Mouse (Mus musculus): ENCODE measurements around the gene Ctc1. TPM values are rescaled to one million over a fixed set of nuclear protein-coding genes. Genes with fewer than 3 reads are reported as not detected.

The Ctc1 gene
- polyA plus RNA-seq, 1 experiment from 2014 or later: 41.3 TPM

DNA sequence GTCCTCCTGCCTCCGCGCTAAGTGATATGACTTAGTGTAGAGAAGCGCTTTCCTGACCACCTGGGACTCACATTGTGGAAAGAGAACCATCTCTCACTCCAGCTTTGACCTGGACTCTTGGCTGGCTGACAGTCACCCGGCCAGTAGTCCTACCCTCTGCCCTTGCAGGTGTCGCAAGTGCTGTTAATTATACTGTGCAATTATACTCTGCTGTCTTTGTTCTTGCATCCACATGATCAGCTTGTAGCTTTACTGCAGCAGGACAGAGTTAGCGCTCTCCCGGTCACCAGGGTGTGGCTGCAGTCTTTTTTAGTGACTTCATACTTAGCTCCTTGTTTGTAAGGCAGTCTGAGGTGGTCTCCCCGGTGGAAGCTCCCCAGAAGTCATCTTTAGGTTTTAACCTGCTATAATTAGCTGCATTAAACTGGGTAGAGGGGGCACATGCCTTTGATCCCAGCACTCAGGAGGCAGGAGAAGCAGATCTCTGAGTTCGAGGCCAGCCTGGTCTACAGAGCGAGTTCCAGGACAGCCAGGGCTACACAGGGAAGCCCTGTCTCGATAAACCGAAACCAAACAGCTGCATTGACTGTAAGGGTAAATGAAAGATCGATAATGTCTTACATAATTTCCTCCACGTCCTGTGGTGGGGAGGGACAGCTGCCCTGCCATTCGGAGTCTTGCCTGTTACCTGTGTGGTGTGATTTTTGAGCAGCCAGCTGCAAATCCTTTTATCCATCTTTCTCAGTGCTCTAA, 64.6 kb downstream of the Ctc1 start:
- Histone ChIP-seq H3K4me2 (no peak overlapping the region), H3K9me3 (replicated peaks; ENCODE audit: control insufficient read depth, low read length) (no peaks in the 10 kb centered on the region), H3K4me3 (ENCODE audit: low read depth, low read length) (no peak overlapping the region), H3K4me1 (ENCODE audit: control insufficient read depth, insufficient read depth, low read length) (no peaks in the 10 kb centered on the region), H3K36me3 (ENCODE audit: control insufficient read depth, insufficient read depth, low read length) (no peaks in the 10 kb centered on the region), H3K27ac (ENCODE audit: low read depth, low read length) (no peak overlapping the region), H3K9ac (ENCODE audit: low read depth, low read length) (no peak overlapping the region), H3K27me3 (ENCODE audit: control insufficient read depth, insufficient read depth, low read length) (no peaks in the 10 kb centered on the region)
- no peak for ATAC-seq (replicated peaks; ENCODE audit: insufficient number of reproducible peaks, low FRiP score, low TSS enrichment)
- 77% methylated on average over 15 of the region's 15 CpGs for WGBS (ENCODE audit: insufficient replicate concordance)

DNA sequence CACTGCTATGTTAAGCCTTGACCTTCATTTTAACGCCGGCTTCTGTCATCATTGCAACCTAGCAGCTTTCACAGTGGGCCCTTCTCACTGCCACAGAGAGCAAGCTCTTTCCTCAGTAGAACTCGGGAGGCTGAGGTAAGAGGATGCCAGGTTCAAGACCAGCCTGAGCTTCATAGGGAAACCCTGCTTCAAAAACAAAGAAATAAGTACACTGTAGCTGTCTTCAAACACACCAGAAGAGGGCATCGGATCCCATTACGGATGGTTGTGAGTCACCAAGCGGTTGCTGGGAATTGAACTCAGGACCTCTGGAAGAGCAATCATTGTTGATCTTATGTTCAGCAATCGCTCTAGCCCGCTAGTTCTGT, 65.1 kb downstream of the Ctc1 start:
- Histone ChIP-seq H3K9ac (ENCODE audit: low read depth, low read length) (no peak overlapping the region), H3K4me3 (ENCODE audit: low read depth, low read length) (no peak overlapping the region), H3K36me3 (ENCODE audit: control insufficient read depth, insufficient read depth, low read length) (no peaks in the 10 kb centered on the region), H3K4me1 (ENCODE audit: control insufficient read depth, insufficient read depth, low read length) (no peaks in the 10 kb centered on the region), H3K9me3 (replicated peaks; ENCODE audit: control insufficient read depth, low read length) (no peaks in the 10 kb centered on the region), H3K27ac (ENCODE audit: low read depth, low read length) (no peak overlapping the region), H3K4me2 (no peak overlapping the region), H3K27me3 (ENCODE audit: control insufficient read depth, insufficient read depth, low read length) (no peaks in the 10 kb centered on the region)
- WGBS (ENCODE audit: insufficient replicate concordance): 83% methylated on average over 8 of the region's 8 CpGs
- ATAC-seq (replicated peaks; ENCODE audit: insufficient number of reproducible peaks, low FRiP score, low TSS enrichment): no peak

DNA sequence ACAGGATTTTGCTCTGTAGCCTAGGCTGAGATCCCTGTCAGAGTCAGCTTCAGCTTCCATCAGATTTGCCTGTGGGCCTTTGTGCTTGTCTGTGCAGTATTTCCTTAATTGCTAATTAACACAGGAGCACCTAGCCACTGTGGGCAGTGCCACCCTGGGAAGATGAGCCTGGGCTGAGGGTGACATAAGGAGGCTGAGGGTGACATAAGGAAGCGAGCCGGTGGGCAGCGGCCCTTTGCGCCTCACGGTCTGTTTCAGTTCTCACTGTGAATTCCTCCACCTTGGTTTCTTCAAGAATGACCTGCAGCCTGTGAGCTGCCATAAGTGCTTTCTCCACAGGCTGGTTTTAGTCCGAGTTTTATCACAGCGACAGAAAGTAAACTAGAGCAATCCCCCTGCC, 65.9 kb downstream of the Ctc1 start:
- no peak for ATAC-seq (replicated peaks; ENCODE audit: insufficient number of reproducible peaks, low FRiP score, low TSS enrichment)
- Histone ChIP-seq H3K4me3 (ENCODE audit: low read depth, low read length) (no peak overlapping the region), H3K9ac (ENCODE audit: low read depth, low read length) (no peak overlapping the region), H3K27ac (ENCODE audit: low read depth, low read length) (no peak overlapping the region), H3K4me1 (ENCODE audit: control insufficient read depth, insufficient read depth, low read length) (peaks cover 4% of the 10 kb centered on the region), H3K4me2 (no peak overlapping the region), H3K36me3 (ENCODE audit: control insufficient read depth, insufficient read depth, low read length) (no peaks in the 10 kb centered on the region), H3K9me3 (replicated peaks; ENCODE audit: control insufficient read depth, low read length) (no peaks in the 10 kb centered on the region), H3K27me3 (ENCODE audit: control insufficient read depth, insufficient read depth, low read length) (no peaks in the 10 kb centered on the region)
- WGBS (ENCODE audit: insufficient replicate concordance): 74% methylated on average over 7 of the region's 7 CpGs

DNA sequence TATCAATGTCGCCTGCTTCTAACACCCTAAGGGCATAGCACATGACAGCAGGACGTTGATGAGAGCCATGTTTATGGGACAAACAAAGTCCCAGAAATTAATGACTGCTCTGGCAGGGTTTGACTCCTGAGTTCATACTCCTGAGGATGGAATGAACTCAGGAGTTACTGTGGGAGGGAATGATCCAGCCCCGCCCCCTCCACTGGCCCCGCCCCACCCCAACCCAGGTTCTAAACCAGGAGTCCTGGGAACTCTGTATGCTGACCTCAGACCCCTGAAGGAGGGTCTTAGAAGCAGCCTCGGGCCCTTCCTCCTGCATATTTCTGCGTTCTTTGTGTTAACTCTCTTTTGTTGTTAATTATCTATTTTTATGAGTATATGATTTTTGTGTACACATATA, 69.9 kb downstream of the Ctc1 start:
- Histone ChIP-seq H3K4me2 (no peak overlapping the region), H3K9me3 (replicated peaks; ENCODE audit: control insufficient read depth, low read length) (no peaks in the 10 kb centered on the region), H3K4me3 (ENCODE audit: low read depth, low read length) (no peak overlapping the region), H3K27me3 (ENCODE audit: control insufficient read depth, insufficient read depth, low read length) (no peaks in the 10 kb centered on the region), H3K27ac (ENCODE audit: low read depth, low read length) (no peak overlapping the region), H3K9ac (ENCODE audit: low read depth, low read length) (no peak overlapping the region), H3K36me3 (ENCODE audit: control insufficient read depth, insufficient read depth, low read length) (0 out of 2 replicates have a peak, but pooled peaks cover 3% of the 10 kb centered on the region), H3K4me1 (ENCODE audit: control insufficient read depth, insufficient read depth, low read length) (peaks cover 29% of the 10 kb centered on the region)
- ATAC-seq (replicated peaks; ENCODE audit: insufficient number of reproducible peaks, low FRiP score, low TSS enrichment): no peak
- 65% methylated on average over 6 of the region's 6 CpGs for WGBS (ENCODE audit: insufficient replicate concordance)

Small RNA genes within 50 kb of the gene (microRNA-seq; reads per million reads assigned to microRNA genes)
- 14.1 reads per million, percentile 47 among the genes with 10 or more reads in this experiment for gene Mir3062 (ENCODE audit: borderline number of aligned reads)

Other genes with a start within 250 kb of the Ctc1 start
- 52.5 and 59.9 TPM in 2 replicates for gene Ndel1, start 144.1 kb upstream of the Ctc1 start, polyA plus RNA-seq (2014; fragmentation: Nextera tagmentation; extraction: Ambion mirVana)
- gene Rnf222, start 127.4 kb upstream of the Ctc1 start, polyA plus RNA-seq (2014; fragmentation: Nextera tagmentation; extraction: Ambion mirVana): 0.11 and 0.18 TPM in 2 replicates
- 719 and 795 TPM in 2 replicates for gene Rpl26, start 114.3 kb upstream of the Ctc1 start, polyA plus RNA-seq (2014; fragmentation: Nextera tagmentation; extraction: Ambion mirVana)
- gene Odf4, start 88.8 kb upstream of the Ctc1 start, polyA plus RNA-seq (2014; fragmentation: Nextera tagmentation; extraction: Ambion mirVana): not detected in 2 replicates
- 9.0 and 12.3 TPM in 2 replicates for gene Arhgef15, start 58.4 kb upstream of the Ctc1 start, polyA plus RNA-seq (2014; fragmentation: Nextera tagmentation; extraction: Ambion mirVana)
- gene Slc25a35, start 47.8 kb upstream of the Ctc1 start, polyA plus RNA-seq (2014; fragmentation: Nextera tagmentation; extraction: Ambion mirVana): 1.5 and 1.6 TPM in 2 replicates
- gene Rangrf, start 40.7 kb upstream of the Ctc1 start, polyA plus RNA-seq (2014; fragmentation: Nextera tagmentation; extraction: Ambion mirVana): 67.0 and 70.6 TPM in 2 replicates
- gene Pfas, start 7.5 kb upstream of the Ctc1 start, polyA plus RNA-seq (2014; fragmentation: Nextera tagmentation; extraction: Ambion mirVana): 17.3 and 24.0 TPM in 2 replicates
- 89.2 and 89.6 TPM in 2 replicates for gene Aurkb, start 29.7 kb downstream of the Ctc1 start, polyA plus RNA-seq (2014; fragmentation: Nextera tagmentation; extraction: Ambion mirVana)
- 7.7 and 9.8 TPM in 2 replicates for gene Borcs6, start 43.8 kb downstream of the Ctc1 start, polyA plus RNA-seq (2014; fragmentation: Nextera tagmentation; extraction: Ambion mirVana)
- 26.4 and 28.2 TPM in 2 replicates for gene Tmem107, start 54.9 kb downstream of the Ctc1 start, polyA plus RNA-seq (2014; fragmentation: Nextera tagmentation; extraction: Ambion mirVana)
- gene Vamp2, start 72.6 kb downstream of the Ctc1 start, polyA plus RNA-seq (2014; fragmentation: Nextera tagmentation; extraction: Ambion mirVana): 89.7 and 94.7 TPM in 2 replicates
- gene Per1, start 79.3 kb downstream of the Ctc1 start, polyA plus RNA-seq (2014; fragmentation: Nextera tagmentation; extraction: Ambion mirVana): 6.2 and 6.3 TPM in 2 replicates
- 0.35 and 0.64 TPM in 2 replicates for gene Hes7, start 104.5 kb downstream of the Ctc1 start, polyA plus RNA-seq (2014; fragmentation: Nextera tagmentation; extraction: Ambion mirVana)
- gene 9130213A22Rik, start 106.7 kb downstream of the Ctc1 start, polyA plus RNA-seq (2014; fragmentation: Nextera tagmentation; extraction: Ambion mirVana): 0.32 and 0.49 TPM in 2 replicates
- 0.37 and 0.39 TPM in 2 replicates for gene Aloxe3, start 110.0 kb downstream of the Ctc1 start, polyA plus RNA-seq (2014; fragmentation: Nextera tagmentation; extraction: Ambion mirVana)
- not detected in 2 replicates for gene Alox12b, start 141.1 kb downstream of the Ctc1 start, polyA plus RNA-seq (2014; fragmentation: Nextera tagmentation; extraction: Ambion mirVana)
- 1.1 and 2.0 TPM in 2 replicates for gene Alox8, start 181.9 kb downstream of the Ctc1 start, polyA plus RNA-seq (2014; fragmentation: Nextera tagmentation; extraction: Ambion mirVana)
- gene Gucy2e, start 221.1 kb downstream of the Ctc1 start, polyA plus RNA-seq (2014; fragmentation: Nextera tagmentation; extraction: Ambion mirVana): 0.13 and 0.17 TPM in 2 replicates

Measured in heart, embryonic 11.5 days (tissue).